Mouse (Mus musculus): ENCODE data around the gene Sema3f.

DNA sequence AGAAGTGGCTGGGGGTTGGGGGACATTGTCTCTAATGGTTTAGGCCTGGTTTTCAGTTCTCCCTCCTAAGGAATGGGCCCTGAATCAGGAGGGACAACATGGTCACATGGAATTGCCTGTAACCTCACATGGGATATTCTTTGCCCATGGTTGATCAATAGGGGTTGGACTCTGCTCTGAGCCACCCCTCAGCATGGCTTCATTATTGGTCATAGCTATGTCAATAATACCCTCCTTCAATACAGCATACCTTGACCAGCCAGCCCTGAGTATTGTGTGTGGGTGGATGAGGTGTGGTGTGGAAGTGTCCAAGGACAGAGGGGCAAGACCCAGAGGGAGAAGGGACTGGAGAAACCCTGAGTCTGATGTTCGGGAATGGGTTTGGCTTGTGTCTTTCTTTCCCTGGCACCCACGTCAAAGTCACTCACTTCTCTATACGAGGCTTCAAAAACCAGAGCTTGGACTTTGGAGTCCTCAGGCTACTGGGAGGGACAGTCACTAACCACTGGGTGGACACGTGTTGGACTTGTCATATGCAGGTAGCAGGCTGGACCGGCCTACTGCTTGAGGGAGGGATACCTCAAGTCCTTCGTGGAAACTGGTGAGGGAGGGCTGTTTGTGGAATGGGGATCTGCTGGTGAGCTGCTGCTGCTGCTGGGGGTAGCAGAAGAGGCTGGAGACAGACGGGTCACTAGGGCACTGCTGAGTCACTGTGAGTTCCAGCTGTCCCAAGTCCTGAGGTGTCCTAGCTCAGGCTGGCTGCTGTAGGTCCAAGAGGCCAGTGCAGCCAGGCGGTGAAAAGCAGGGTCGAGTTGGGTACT lies 35.5 kb downstream of the Sema3f start:
- no peak for TF ChIP-seq CTCF (IDR thresholded peaks at IDR 0.05; ENCODE audit: borderline replicate concordance, extremely low read depth, insufficient read depth, insufficient read length)
- TF ChIP-seq POLR2A (IDR thresholded peaks at IDR 0.05; ENCODE audit: borderline replicate concordance, extremely low read depth, insufficient read depth, insufficient read length, poor library complexity, severe bottlenecking): no peak

Data from brain, embryonic 14.5 days (tissue).